Mouse (Mus musculus) liver, postnatal 0 days (tissue): ENCODE results near the gene Ino80b.

ENCODE experiments used
- CTCF ChIP-seq: sonication (generic); IDR thresholded peaks from 2 replicates; pipeline ENCODE4 v1.5.1; 2016; ENCODE audit warnings: antibody characterized with exemption, low read depth
- EP300 ChIP-seq: IDR thresholded peaks from 2 replicates; pipeline ENCODE4 v1.6.1; 2016; ENCODE audit warnings: antibody characterized with exemption, low read depth, mild to moderate bottlenecking

DNA sequence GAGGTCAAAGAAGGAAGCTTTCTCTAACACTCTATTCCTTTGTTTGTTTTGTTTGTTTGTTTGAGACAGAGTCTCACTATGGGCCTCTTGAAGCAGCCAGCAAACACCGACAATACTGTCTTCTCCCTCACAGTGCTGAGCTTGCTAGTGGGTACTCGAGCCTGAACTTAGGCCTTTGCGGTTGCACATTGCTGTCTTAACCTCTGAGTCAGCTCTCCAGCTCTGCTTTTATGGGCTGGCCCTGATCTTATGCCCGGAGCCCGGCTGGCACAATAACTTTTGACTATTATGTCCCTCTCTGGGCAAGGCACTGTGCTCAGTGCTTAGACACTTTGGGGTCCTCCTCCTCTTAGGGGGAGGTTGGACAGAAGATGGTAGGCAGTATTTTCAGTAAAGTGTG is 44.6 kb upstream of the Ino80b start:
- TF ChIP-seq CTCF (no peak), EP300 (no peak)
